8 mouse cellular contexts compared by ENCODE assay signal in genomic region chr3:126597161-126597595, GRCm38 (mm10). TPM values are rescaled to one million over a fixed set of nuclear protein-coding genes. Genes with fewer than 3 reads are reported as not detected.
DNase-seq lines count a peak whose midpoint lies in the region; ATAC-seq and TF ChIP-seq lines count a peak whose summit lies in the region.

No protein-coding gene starts in this region.

- H3K27ac ChIP-seq in hindbrain, embryonic 11.5 days (ENCODE audit: low read depth, low read length) = peak overlapping the region; percentile 94
- H3K27ac ChIP-seq in macrophage = peak overlapping the region; percentile 88

- H3K79me2 ChIP-seq in macrophage (ENCODE audit: inconsistent target) = peaks cover 47% of the 10 kb centered on the region

- peaks cover 9% of the 10 kb centered on the region for H3K4me1 ChIP-seq in E14TG2a.4 (replicated peaks; ENCODE audit: low read depth, low read length)
- H3K4me1 ChIP-seq in hindbrain, embryonic 11.5 days (replicated peaks; ENCODE audit: control insufficient read depth, insufficient read depth, low read length) = no peaks in the 10 kb centered on the region

- no peak for TF ChIP-seq CTCF in E14TG2a.4 (conservative IDR thresholded peaks at IDR 0.05; ENCODE audit: low read length)

- WGBS in hindbrain, embryonic 11.5 days = under 1% methylated on average over 32 of the region's 51 CpGs
- under 1% methylated on average over 38 of the region's 51 CpGs for WGBS in macrophage (ENCODE audit: missing documents)

- peaks cover 18% of the 10 kb centered on the region for H3K27me3 ChIP-seq in E14TG2a.4 (ENCODE audit: insufficient read depth, low read length)
- H3K27me3 ChIP-seq in hindbrain, embryonic 11.5 days (ENCODE audit: control insufficient read depth, insufficient read depth, low read length) = no peaks in the 10 kb centered on the region

- peak; percentile 77 for DNase-seq in brain, adult 2 months (ENCODE audit: low read depth, low spot score)
- peak; percentile 39 for DNase-seq in frontal cortex, postnatal 25 days (ENCODE audit: low spot score in 2 of 2)
- peak; percentile 83 for DNase-seq in hindbrain, embryonic 11.5 days (ENCODE audit: low spot score)
- peak; percentile 35 to 89 for DNase-seq in left cerebral cortex, postnatal 10 days (ENCODE audit: extremely low spot score in 1 of 2, low spot score in 2 of 2)
- DNase-seq in right cerebral cortex, adult 2 months (ENCODE audit: low spot score in 2 of 2) = peak; percentile 58 to 71
- DNase-seq in urinary bladder, adult 2 months (ENCODE audit: low spot score) = peak; percentile 83

- ATAC-seq in hindbrain, embryonic 11.5 days (ENCODE audit: low FRiP score) = peak; percentile 77

- H3K36me3 ChIP-seq in E14TG2a.4 (ENCODE audit: insufficient read depth, low read length) = no peaks in the 10 kb centered on the region
- no peaks in the 10 kb centered on the region for H3K36me3 ChIP-seq in hindbrain, embryonic 11.5 days (ENCODE audit: control insufficient read depth, insufficient read depth, low read length)
- H3K36me3 ChIP-seq in macrophage (ENCODE audit: inconsistent target) = peaks cover 10% of the 10 kb centered on the region; the same call in 1 of the 2 replicates

- peak overlapping the region; percentile 90 for H3K4me2 ChIP-seq in hindbrain, embryonic 11.5 days (replicated peaks; ENCODE audit: low read depth, low read length)

- peak overlapping the region; percentile 77 for H3K9ac ChIP-seq in hindbrain, embryonic 11.5 days (ENCODE audit: low read depth, low read length)

- intact Hi-C loops in left cerebral cortex, postnatal 10 days (cut with DNase I) = loop anchor here (2.0 to 5.0 kb wide), 2 partner anchors 174 to 305 kb away; no protein-coding TSS in a partner anchor

- H3K4me3 ChIP-seq in E14TG2a.4 (replicated peaks; ENCODE audit: low read length) (peak overlapping the region; percentile 89), macrophage (ENCODE audit: inconsistent target) (peak overlapping the region; percentile 97)
- H3K4me3 ChIP-seq in hindbrain, embryonic 11.5 days (ENCODE audit: low read depth, low read length) = peak overlapping the region; percentile 81

- H3K9me3 ChIP-seq in E14TG2a.4 (ENCODE audit: low read length) = no peaks in the 10 kb centered on the region
- H3K9me3 ChIP-seq in hindbrain, embryonic 11.5 days (ENCODE audit: control insufficient read depth, low read length) = no peaks in the 10 kb centered on the region

RNA-seq across cellular contexts. Expression of gene Camk2d, which starts 1.1 kb away (rescaled TPM):
- polyA plus RNA-seq in hindbrain, embryonic 11.5 days (2014; fragmentation: Nextera tagmentation; extraction: Ambion mirVana) = 15.7 and 20.6 TPM in 2 replicates
- total RNA-seq in left cerebral cortex, postnatal 10 days (2021) = 100 to 1,000 TPM; 180 to 192 TPM
- 1,000 to 10,000 TPM in 2 of 26 experiments, 100 to 1,000 TPM in 24; 279 to 1,204 (median 350) TPM for total RNA-seq in macrophage (2018; cell fraction: chromatin; rRNA removed)
- total RNA-seq in macrophage (2018; cell fraction: cytosol; rRNA removed) = 100 to 1,000 TPM in 2 of 26 experiments, 10 to 100 TPM in 24; 62.6 to 103 (median 86.1) TPM
- 1,000 to 10,000 TPM in 1 of 26 experiments, 100 to 1,000 TPM in 25; 170 to 1,142 (median 219) TPM for total RNA-seq in macrophage (2018; cell fraction: nucleus; rRNA removed)
- polyA plus RNA-seq in macrophage (2018) = 34.7 to 93.5 TPM (median 69.7 TPM) in 3 replicates
- polyA plus RNA-seq in urinary bladder, adult 2 months (2012; rRNA removed) = 160 and 167 TPM in 2 replicates

Comparison
In these comparisons a context has a peak if more than half of its experiments do, and no peak if none do; other contexts are left out.
1. Peak in every context shown above with its lines: DNase-seq, ATAC-seq, H3K4me3 ChIP-seq and H3K27ac ChIP-seq.